Mouse (Mus musculus): Measurements from ENCODE around the gene Oxa1l.

- no peak for TF ChIP-seq CTCF (IDR thresholded peaks at IDR 0.05; ENCODE audit: control insufficient read depth, insufficient read depth, insufficient replicate concordance, low read depth, low read length)
- no peak for TF ChIP-seq POLR2A (IDR thresholded peaks at IDR 0.05; ENCODE audit: control insufficient read depth, low read depth, low read length)
Observed at GRCm38 (mm10) chr14:54311763-54312162, 48.9 kb upstream of the Oxa1l start.

Measured in testis, adult 2 months (tissue).